Mouse (Mus musculus) liver, embryonic 14.5 days (tissue): ENCODE results near the gene Paxip1. TPM values are rescaled to one million over a fixed set of nuclear protein-coding genes. Genes with fewer than 3 reads are reported as not detected.

ENCODE experiments used
- ATAC-seq: fragments of 200-750 bp; cut with Nextera tagmentation; 2 replicates; pipeline ENCODE4 v1.8.0; 2017; ENCODE audit warnings: moderate number of reproducible peaks, mild to moderate bottlenecking, moderate library complexity; ENCODE audit not compliant: insufficient read depth
- DNase-seq, 3 experiments: peaks; one replicate each; pipeline ENCODE4 v3.0.0-alpha.2; 2012 to 2013; ENCODE audit warnings: low read depth in 3 of 3, low spot score in 3 of 3
- H3K27ac ChIP-seq: fragments of 300-500 bp; sonication (generic); 2 replicates; pipeline ENCODE4 v1.5.1; 2014; ENCODE audit warnings: moderate library complexity, mild to moderate bottlenecking, control low read depth, inconsistent platforms
- H3K27me3 ChIP-seq: fragments of 300-500 bp; sonication (generic); 2 replicates; pipeline ENCODE4 v1.6.1; 2014; ENCODE audit warnings: mild to moderate bottlenecking, low read length, moderate library complexity; ENCODE audit not compliant: control insufficient read depth, insufficient read depth
- H3K36me3 ChIP-seq: fragments of 300-500 bp; sonication (generic); replicated peaks from 2 replicates; pipeline ENCODE4 v1.6.1; 2014; ENCODE audit warnings: low read depth; ENCODE audit not compliant: control insufficient read depth, insufficient read depth
- H3K4me1 ChIP-seq, 2 experiments: fragments of 200-500 bp in 1 of 2; fragments of 300-500 bp in 1 of 2; sonication (generic) in 1 of 2; replicated peaks; 2 replicates each; pipeline ENCODE4 v1.6.1; 2012 to 2014; ENCODE audit warnings: antibody characterized with exemption in 1 of 2, inconsistent platforms in 1 of 2, low read length in 1 of 2; ENCODE audit not compliant: control insufficient read depth in 2 of 2, insufficient read depth in 2 of 2
- H3K4me2 ChIP-seq: fragments of 300-500 bp; sonication (generic); 2 replicates; pipeline ENCODE4 v1.6.1; 2014; ENCODE audit warnings: low read depth, mild to moderate bottlenecking, control low read depth, moderate library complexity
- H3K4me3 ChIP-seq, 2 experiments: fragments of 200-500 bp in 1 of 2; fragments of 300-500 bp in 1 of 2; sonication (generic) in 1 of 2; 2 replicates each; pipeline ENCODE4 v1.5.1; 2012 to 2014; ENCODE audit warnings: low read depth in 2 of 2, low read length in 2 of 2, mild to moderate bottlenecking in 2 of 2, control low read depth in 1 of 2, inconsistent platforms in 1 of 2, moderate library complexity in 1 of 2; ENCODE audit not compliant: insufficient read depth in 1 of 2
- H3K9ac ChIP-seq: fragments of 300-500 bp; sonication (generic); replicated peaks from 2 replicates; pipeline ENCODE4 v1.6.1; 2014; ENCODE audit warnings: mild to moderate bottlenecking, control low read depth, moderate library complexity
- H3K9me3 ChIP-seq: fragments of 300-500 bp; sonication (generic); 2 replicates; pipeline ENCODE4 v1.6.1; 2016; ENCODE audit warnings: low read length, mixed read lengths; ENCODE audit not compliant: control insufficient read depth
- CTCF ChIP-seq: IDR thresholded peaks from 2 replicates; pipeline ENCODE4 v1.5.1; 2016; ENCODE audit warnings: antibody characterized with exemption, low read depth, control low read depth
- EP300 ChIP-seq: IDR thresholded peaks from 2 replicates; pipeline ENCODE4 v1.6.1; 2016; ENCODE audit warnings: antibody characterized with exemption, low read depth
- WGBS: fragments of 180-500 bp; shearing (Covaris S2); extraction: QIAGEN DNeasy Blood & Tissue Kit; methylation state at CpG from one replicate; pipeline ENCODE4 v1.1.7; 2014; ENCODE audit not compliant: insufficient replicate concordance; 5-methylcytosine and 5-hydroxymethylcytosine counted together
- polyA plus RNA-seq, 2 experiments: library from polyadenylated mRNA; depleted of rRNA in 1 of 2; stranded (reverse) in 1 of 2; unstranded in 1 of 2; fragments of >200 nt; fragmentation: Nextera tagmentation in 1 of 2; extraction: Ambion mirVana in 1 of 2; gene quantifications; 2 replicates each; pipeline versions ENCODE4 v1.2.1 to v1.2.3; 2012 to 2014

Gene Paxip1
- polyA plus RNA-seq, 2 experiments = 18.9 to 25.6 TPM

DNA sequence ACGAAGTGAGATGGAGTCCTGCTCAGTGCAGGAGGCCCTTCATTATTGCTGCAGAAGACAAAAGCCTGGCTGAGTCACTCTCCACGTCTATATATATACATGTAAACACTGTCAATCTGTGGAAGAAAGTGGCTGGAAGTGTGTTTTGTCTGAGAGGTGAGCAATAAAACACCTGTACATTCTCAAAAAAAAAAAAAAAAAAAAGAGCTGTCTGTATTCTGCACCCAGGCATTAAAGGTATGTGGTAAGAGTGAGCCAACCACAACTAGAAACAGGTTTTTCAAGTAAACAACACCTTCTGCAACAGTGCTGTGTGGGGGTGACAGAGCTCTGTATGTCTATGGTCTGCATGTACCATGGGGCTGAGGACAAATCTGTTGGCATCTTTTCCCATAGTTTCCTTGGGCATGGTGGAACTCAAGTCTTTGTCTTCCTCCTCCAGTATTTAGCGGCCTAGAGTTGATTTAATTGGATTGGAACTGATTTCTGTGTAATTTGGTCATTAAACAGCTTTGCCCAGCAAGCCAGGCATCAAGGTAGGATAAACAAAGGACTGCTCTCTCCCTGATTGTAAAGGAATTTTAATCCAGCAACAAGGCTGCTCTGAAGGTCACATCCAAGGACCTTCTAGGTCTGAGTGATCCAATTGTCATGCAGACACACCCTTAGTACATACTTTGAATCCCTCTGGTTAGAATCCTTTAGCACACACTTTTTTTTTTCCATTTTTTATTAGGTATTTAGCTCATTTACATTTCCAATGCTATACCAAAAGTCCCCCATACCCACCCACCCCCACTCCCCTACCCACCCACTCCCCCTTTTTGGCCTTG, 27.6 kb upstream of the Paxip1 start:
- WGBS = 48% methylated on average over 3 of the region's 3 CpGs
- Histone ChIP-seq H3K4me2 (no peak overlapping the region), H3K9me3 (no peaks in the 10 kb centered on the region), H3K4me1 (no peaks in the 10 kb centered on the region), H3K9ac (no peak overlapping the region), H3K27me3 (no peaks in the 10 kb centered on the region), H3K36me3 (no peaks in the 10 kb centered on the region), H3K27ac (no peak overlapping the region), H3K4me3 (no peak overlapping the region)
- no peak for ATAC-seq
- no peak for DNase-seq
- TF ChIP-seq CTCF = no peak
- TF ChIP-seq EP300 = no peak

DNA sequence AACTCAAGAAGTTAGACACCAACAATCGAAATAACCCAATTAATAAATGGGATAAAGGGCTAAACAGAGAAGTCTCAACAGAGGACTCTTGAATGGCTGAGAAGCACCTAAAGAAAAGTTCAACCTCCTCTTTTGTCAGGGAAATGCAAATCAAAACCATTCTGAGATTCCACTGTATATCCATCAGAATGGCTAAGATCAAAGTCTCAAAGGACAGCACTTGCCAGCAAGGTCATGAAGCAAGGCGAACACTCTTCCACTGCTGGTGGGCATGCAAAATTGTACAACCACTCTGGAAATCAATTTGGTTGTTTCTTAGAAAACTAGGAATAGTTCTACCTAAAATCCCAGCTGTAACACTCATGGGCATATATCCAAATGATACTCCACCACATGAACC, 22.8 kb upstream of the Paxip1 start:
- H3K27me3 ChIP-seq = no peaks in the 10 kb centered on the region
- TF ChIP-seq EP300 (no peak), CTCF (no peak)
- no peak overlapping the region for H3K9ac ChIP-seq
- H3K4me2 ChIP-seq = no peak overlapping the region
- DNase-seq (no peak), ATAC-seq (no peak)
- no peaks in the 10 kb centered on the region for H3K36me3 ChIP-seq
- 51% methylated on average over 2 of the region's 2 CpGs for WGBS
- H3K27ac ChIP-seq = no peak overlapping the region
- H3K4me3 ChIP-seq = no peak overlapping the region
- no peaks in the 10 kb centered on the region for H3K4me1 ChIP-seq
- no peaks in the 10 kb centered on the region for H3K9me3 ChIP-seq

DNA sequence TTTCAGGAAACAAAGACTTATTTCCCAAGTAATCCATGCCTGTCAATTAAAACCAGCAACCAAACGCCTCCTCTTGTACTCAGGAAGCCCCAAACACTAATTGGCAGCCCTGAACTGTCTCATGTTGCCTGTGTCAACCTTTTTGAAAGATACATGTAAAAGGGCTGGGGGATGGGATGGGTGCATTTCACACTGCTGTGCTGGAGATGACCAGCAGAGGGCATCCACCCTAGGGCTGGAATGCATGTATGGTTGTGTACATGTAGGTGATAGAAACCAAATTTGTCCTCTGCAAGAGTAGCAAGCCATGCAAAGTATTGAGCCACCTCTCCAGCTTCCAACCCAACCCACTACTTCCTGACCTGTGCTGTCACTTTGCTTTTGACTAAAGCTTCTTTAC, 2.4 kb upstream of the Paxip1 start:
- 6% methylated on average over 1 of the region's 1 CpGs for WGBS
- H3K4me3 ChIP-seq = no peak overlapping the region
- H3K27me3 ChIP-seq = no peaks in the 10 kb centered on the region
- H3K4me1 ChIP-seq = peaks cover 5 to 17% of the 10 kb centered on the region in 2 experiments; a peak in 3 of 4 replicates
- no peak for ATAC-seq
- peak; percentile 48 to 61 (median 55) for DNase-seq
- TF ChIP-seq EP300 (no peak), CTCF (peak; percentile 95)
- H3K9me3 ChIP-seq = no peaks in the 10 kb centered on the region
- no peak overlapping the region for H3K27ac ChIP-seq
- peaks cover 5% of the 10 kb centered on the region for H3K36me3 ChIP-seq
- H3K4me2 ChIP-seq = no peak overlapping the region
- H3K9ac ChIP-seq = no peak overlapping the region

DNA sequence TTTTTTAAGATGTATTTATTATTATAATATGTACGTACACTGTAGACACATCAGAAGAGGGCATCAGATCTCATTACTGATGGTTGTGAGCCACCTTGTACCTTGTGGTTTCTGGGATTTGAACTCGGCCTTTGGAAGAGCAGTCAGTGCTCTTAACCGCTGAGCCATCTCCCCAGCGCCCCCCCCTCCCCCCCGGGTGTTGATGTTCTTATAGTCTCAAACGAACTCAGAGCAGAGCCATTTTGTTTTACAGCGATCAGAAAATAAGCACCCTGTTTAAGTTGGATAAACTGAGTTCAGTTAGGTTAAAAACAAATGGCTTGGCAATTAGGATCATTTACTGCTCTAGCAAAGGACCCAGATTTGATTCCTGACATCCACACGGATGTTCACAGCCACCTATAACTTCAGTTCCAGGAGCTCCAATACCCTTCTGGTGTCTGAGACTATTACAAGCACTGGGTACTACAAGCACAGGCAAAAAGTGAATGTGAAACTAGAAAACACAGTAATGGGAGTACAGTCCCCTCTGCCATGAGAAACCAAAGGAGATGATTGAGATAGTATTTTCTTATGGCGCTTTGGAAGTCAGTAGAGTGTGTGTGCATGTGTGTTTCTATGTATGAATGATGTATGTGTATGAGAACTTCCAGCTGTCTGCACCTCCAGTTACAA, 1.2 kb upstream of the Paxip1 start:
- TF ChIP-seq CTCF (no peak), EP300 (no peak)
- 36% methylated on average over 9 of the region's 9 CpGs for WGBS
- ATAC-seq (no peak), DNase-seq (no peak)
- Histone ChIP-seq H3K36me3 (peaks cover 16% of the 10 kb centered on the region), H3K4me2 (peak overlapping the region; percentile 68), H3K27ac (no peak overlapping the region), H3K4me3 (peak overlapping the region; percentile 89 to 93; a peak in 3 of 4 replicates), H3K27me3 (no peaks in the 10 kb centered on the region), H3K9me3 (no peaks in the 10 kb centered on the region), H3K9ac (peak overlapping the region; percentile 88), H3K4me1 (peaks cover 5 to 17% of the 10 kb centered on the region in 2 experiments; a peak in 3 of 4 replicates)

DNA sequence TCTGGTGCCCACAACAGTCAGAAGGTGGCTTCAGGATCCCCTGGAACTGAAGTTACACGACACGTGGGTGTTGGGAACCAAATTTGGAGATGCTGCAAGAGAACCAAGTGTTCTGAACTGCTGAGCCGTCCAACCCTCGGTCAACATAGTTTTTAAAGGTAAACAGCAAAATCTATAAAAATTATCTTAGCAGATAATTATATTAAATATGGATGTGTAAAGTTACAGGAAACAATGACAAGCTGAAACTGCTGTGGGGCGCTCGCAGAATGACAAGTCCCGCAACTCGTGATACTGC, 631 bp upstream of the Paxip1 start:
- H3K4me2 ChIP-seq = peak overlapping the region; percentile 68
- peak overlapping the region; percentile 63 for H3K27ac ChIP-seq
- no peak for DNase-seq
- H3K4me3 ChIP-seq = peak overlapping the region; percentile 89 to 93
- peaks cover 5 to 17% of the 10 kb centered on the region in 2 experiments; a peak in 3 of 4 replicates for H3K4me1 ChIP-seq
- H3K27me3 ChIP-seq = no peaks in the 10 kb centered on the region
- peak overlapping the region; percentile 88 for H3K9ac ChIP-seq
- ATAC-seq = no peak
- 6% methylated on average over 8 of the region's 8 CpGs for WGBS
- H3K36me3 ChIP-seq = peaks cover 21% of the 10 kb centered on the region
- TF ChIP-seq EP300 (no peak), CTCF (no peak)
- no peaks in the 10 kb centered on the region for H3K9me3 ChIP-seq
